Mouse (Mus musculus) 416B (cell line): ENCODE results near the gene Padi6.
A peak's percentile ranks its signal among the peaks of the same experiment; 100 is the strongest.

ENCODE experiments used
- DNase-seq: peaks from one replicate; pipeline ENCODE4 v3.0.0; 2011; ENCODE audit warnings: low read depth

Padi6 gene

GRCm38 (mm10) chr4:140704166-140704565 is 38.3 kb downstream of the Padi6 start:
- DNase-seq: peak; percentile 80

- DNase-seq: no peak
Observed at GRCm38 (mm10) chr4:140703636-140704035, 38.8 kb downstream of the Padi6 start.

GRCm38 (mm10) chr4:140702611-140703327 is 39.7 kb downstream of the Padi6 start:
- peak; percentile 76 for DNase-seq

- DNase-seq: peak; percentile 84
Observed at GRCm38 (mm10) chr4:140701716-140702561, 40.5 kb downstream of the Padi6 start.

GRCm38 (mm10) chr4:140701049-140701715 is 41.3 kb downstream of the Padi6 start:
- DNase-seq: peak; percentile 89

GRCm38 (mm10) chr4:140700269-140701018 is 42.0 kb downstream of the Padi6 start, which contains the start of gene Rcc2:
Rcc2 (plus strand) TSS chr4:140700541.
- peak; percentile 74 for DNase-seq

- DNase-seq: peak; percentile 98
Observed at GRCm38 (mm10) chr4:140699441-140700127, 42.9 kb downstream of the Padi6 start.

- DNase-seq: peak; percentile 92
Observed at GRCm38 (mm10) chr4:140695675-140696585, 46.5 kb downstream of the Padi6 start.

GRCm38 (mm10) chr4:140695146-140695545 is 47.3 kb downstream of the Padi6 start:
- no peak for DNase-seq

- DNase-seq: no peak
Observed at GRCm38 (mm10) chr4:140694551-140695060, 47.8 kb downstream of the Padi6 start.

GRCm38 (mm10) chr4:140693513-140693912 is 48.9 kb downstream of the Padi6 start:
- peak; percentile 93 for DNase-seq

GRCm38 (mm10) chr4:140691481-140691880 is 51.0 kb downstream of the Padi6 start:
- DNase-seq: no peak

- peak; percentile 68 for DNase-seq
Observed at GRCm38 (mm10) chr4:140689873-140690655, 52.4 kb downstream of the Padi6 start.

- DNase-seq: no peak
Observed at GRCm38 (mm10) chr4:140688826-140689425, 53.5 kb downstream of the Padi6 start.

- no peak for DNase-seq
Observed at GRCm38 (mm10) chr4:140688044-140688825, 54.2 kb downstream of the Padi6 start.

GRCm38 (mm10) chr4:140684881-140685303 is 57.6 kb downstream of the Padi6 start:
- DNase-seq: no peak

- peak; percentile 94 for DNase-seq
Observed at GRCm38 (mm10) chr4:140684141-140684871, 58.1 kb downstream of the Padi6 start.
